In genomic region chr6:41078539-41079303, GRCm38 (mm10) we compare ENCODE assay signal across 20 mouse cellular contexts. TPM values are rescaled to one million over a fixed set of nuclear protein-coding genes. Genes with fewer than 3 reads are reported as not detected.
A peak's percentile ranks its signal among the peaks of the same experiment; 100 is the strongest.
DNase-seq lines count a peak whose midpoint lies in the region; ATAC-seq and TF ChIP-seq lines count a peak whose summit lies in the region.
"Had no signal": no experiment of that assay in that cellular context is flagged by ENCODE, and none has a peak within 500 bp of the region (broad histone marks: within the 10 kb centered on the region; RNA-seq: fewer than 3 reads in every experiment).

No protein-coding gene starts in this region.

- H3K4me3 ChIP-seq in CH12.LX (replicated peaks in 1 of 3; ENCODE audit: low read depth in 2 of 3, low read length in 2 of 3, poor library complexity in 1 of 3) = no peak overlapping the region
- H3K4me3 ChIP-seq in midbrain, embryonic 15.5 days = no peak overlapping the region
- no peak overlapping the region for H3K4me3 ChIP-seq in kidney, embryonic 15.5 days (replicated peaks)
- H3K4me3 ChIP-seq: embryonic facial prominence, embryonic 15.5 days; heart, embryonic 10.5 days had no signal

- H3K9me3 ChIP-seq in CH12.LX (replicated peaks; ENCODE audit: low read length) = no peaks in the 10 kb centered on the region
- no peaks in the 10 kb centered on the region for H3K9me3 ChIP-seq in midbrain, embryonic 15.5 days
- no peaks in the 10 kb centered on the region for H3K9me3 ChIP-seq in kidney, embryonic 15.5 days (replicated peaks)
- H3K9me3 ChIP-seq: embryonic facial prominence, embryonic 15.5 days; G1E; heart, embryonic 10.5 days had no signal

- peaks cover 0 to 15% of the 10 kb centered on the region in 2 experiments; a peak in 1 of 4 replicates for H3K4me1 ChIP-seq in CH12.LX (ENCODE audit: control insufficient read depth in 1 of 2, insufficient read depth in 2 of 2)
- H3K4me1 ChIP-seq in midbrain, embryonic 15.5 days = 0 out of 2 replicates have a peak, but pooled peaks cover 7% of the 10 kb centered on the region
- H3K4me1 ChIP-seq in kidney, embryonic 15.5 days = no peaks in the 10 kb centered on the region
- H3K4me1 ChIP-seq: embryonic facial prominence, embryonic 15.5 days; heart, embryonic 10.5 days had no signal

- H3K9ac ChIP-seq in CH12.LX (ENCODE audit: insufficient read depth, low read depth) = no peak overlapping the region
- no peak overlapping the region for H3K9ac ChIP-seq in midbrain, embryonic 15.5 days
- no peak overlapping the region for H3K9ac ChIP-seq in kidney, embryonic 15.5 days
- H3K9ac ChIP-seq: embryonic facial prominence, embryonic 15.5 days had no signal

- no peak for DNase-seq in frontal cortex, postnatal 14 days (ENCODE audit: low spot score in 2 of 2)
- peak; percentile 5 for DNase-seq in CH12.LX (ENCODE audit: extremely low read depth)
- peak; percentile 36 for DNase-seq in embryo, embryonic 10.5 days (ENCODE audit: low spot score)
- no peak for DNase-seq in adrenal gland, postnatal 36 days
- DNase-seq: adrenal gland, postnatal 10 days; gastrocnemius, postnatal 25 days; heart, postnatal 14 days; kidney, postnatal 14 days; layer of hippocampus, adult 9-11 months; lung, postnatal 36 days; right cerebral cortex, postnatal 14 days had no signal

- 38% methylated on average over 3 of the region's 3 CpGs for WGBS in midbrain, embryonic 15.5 days
- 71% methylated on average over 3 of the region's 3 CpGs for WGBS in kidney, embryonic 15.5 days

- no peak for TF ChIP-seq EP300 in CH12.LX (IDR thresholded peaks at IDR 0.05; ENCODE audit: low read length)

- in situ Hi-C loops in CH12.LX (cut with MboI; ENCODE audit: low pct_ligation_motif_present, low pct_unique_long_range_greater_than_20kb, low sequenced_read_pairs) = no loop called here

- TF ChIP-seq POLR2A in CH12.LX (IDR thresholded peaks at IDR 0.05; ENCODE audit: low read depth, low read length) = no peak

- H3K79me2 ChIP-seq in CH12.LX (replicated peaks; ENCODE audit: control insufficient read depth, extremely low read depth, insufficient read depth, poor library complexity, severe bottlenecking) = no peaks in the 10 kb centered on the region

- TF ChIP-seq CTCF in CH12.LX (conservative IDR thresholded peaks at IDR 0.05 in 1 of 2, IDR thresholded peaks at IDR 0.05 in 1 of 2; ENCODE audit: low read depth in 2 of 2, low read length in 2 of 2) = no peak

- H3K36me3 ChIP-seq in CH12.LX (replicated peaks in 1 of 2; ENCODE audit: control insufficient read depth in 1 of 2, insufficient read depth in 1 of 2, low read length in 1 of 2) = no peaks in the 10 kb centered on the region
- no peaks in the 10 kb centered on the region for H3K36me3 ChIP-seq in midbrain, embryonic 15.5 days (replicated peaks)
- no peaks in the 10 kb centered on the region for H3K36me3 ChIP-seq in kidney, embryonic 15.5 days
- H3K36me3 ChIP-seq: embryonic facial prominence, embryonic 15.5 days; G1E; heart, embryonic 10.5 days had no signal

- dilution Hi-C loops in CH12.LX (cut with MboI; ENCODE audit: extremely low pct_ligation_motif_present, extremely low pct_unique_long_range_greater_than_20kb, low sequenced_read_pairs) = no loop called here

- no peaks in the 10 kb centered on the region for H3K27me3 ChIP-seq in CH12.LX (replicated peaks)
- H3K27me3 ChIP-seq in midbrain, embryonic 15.5 days (replicated peaks) = no peaks in the 10 kb centered on the region
- no peaks in the 10 kb centered on the region for H3K27me3 ChIP-seq in kidney, embryonic 15.5 days
- H3K27me3 ChIP-seq: embryonic facial prominence, embryonic 15.5 days had no signal

- H3K4me2 ChIP-seq in CH12.LX (ENCODE audit: insufficient read depth, low read depth, poor library complexity, severe bottlenecking) = no peak overlapping the region
- H3K4me2 ChIP-seq in midbrain, embryonic 15.5 days = no peak overlapping the region
- no peak overlapping the region for H3K4me2 ChIP-seq in kidney, embryonic 15.5 days
- H3K4me2 ChIP-seq: embryonic facial prominence, embryonic 15.5 days had no signal

- H3K27ac ChIP-seq in CH12.LX (ENCODE audit: insufficient read depth, low read depth) = no peak overlapping the region
- no peak overlapping the region for H3K27ac ChIP-seq in midbrain, embryonic 15.5 days
- no peak overlapping the region for H3K27ac ChIP-seq in kidney, embryonic 15.5 days
- H3K27ac ChIP-seq: embryonic facial prominence, embryonic 15.5 days; heart, embryonic 10.5 days had no signal

- ATAC-seq in frontal cortex, adult (ENCODE audit: low TSS enrichment) = peak; percentile 90
- peak; percentile 65; the same call in 1 of the 2 replicates for ATAC-seq in midbrain, embryonic 15.5 days (replicated peaks)
- ATAC-seq in kidney, embryonic 15.5 days (replicated peaks; ENCODE audit: low FRiP score) = no peak
- ATAC-seq: intestine, postnatal 0 days had no signal

- TF ChIP-seq RAD21 in CH12.LX (IDR thresholded peaks at IDR 0.05; ENCODE audit: low read depth, low read length) = no peak

TF ChIP-seq in CH12.LX, 34 proteins besides CTCF, POLR2A, EP300 and RAD21:
- TF ChIP-seq MXI1 (IDR thresholded peaks at IDR 0.05; ENCODE audit: low read depth, low read length) (no peak), CHD1 (IDR thresholded peaks at IDR 0.05; ENCODE audit: low read depth, low read length) (no peak), MEF2A (IDR thresholded peaks at IDR 0.05; ENCODE audit: borderline replicate concordance, low read depth, low read length) (no peak), KAT2A (IDR thresholded peaks at IDR 0.05; ENCODE audit: insufficient replicate concordance, low read length) (no peak), NRF1 (IDR thresholded peaks at IDR 0.05; ENCODE audit: low read depth, low read length) (no peak), ZNF384 (IDR thresholded peaks at IDR 0.05; ENCODE audit: low read depth, low read length) (no peak), BHLHE40 (IDR thresholded peaks at IDR 0.05; ENCODE audit: low read depth, low read length) (no peak)
TF ChIP-seq in CH12.LX: peak in this region for 0.

RNA-seq across cellular contexts. Expression of gene 2210010C04Rik, which starts 43.4 kb away (rescaled TPM):
- not detected in 2 replicates for total RNA-seq in CH12.LX (2012; rRNA removed)
- total RNA-seq in CH12.LX (2014; rRNA removed) = not detected in 2 replicates
- not detected in 2 replicates for polyA plus RNA-seq in CH12.LX (2012; ENCODE audit: insufficient read length, low read depth)
- polyA plus RNA-seq in midbrain, embryonic 15.5 days (2015; fragmentation: Nextera tagmentation; extraction: Ambion mirVana) = not detected in 2 replicates
- not detected in 2 replicates for polyA plus RNA-seq in kidney, embryonic 15.5 days (2015; fragmentation: Nextera tagmentation; extraction: Ambion mirVana)
- total RNA-seq in adrenal gland, postnatal 36 days (2021) = not detected
- total RNA-seq: adrenal gland, postnatal 10 days; G1E; gastrocnemius, postnatal 25 days; heart, postnatal 14 days; left cerebral cortex, postnatal 10 days; monocyte, adult 5-6 weeks had no signal
- polyA plus RNA-seq: embryonic facial prominence, embryonic 15.5 days; G1E; heart, embryonic 10.5 days had no signal

Comparison
In these comparisons a context has a peak if more than half of its experiments do, and no peak if none do; other contexts are left out.
1. DNase-seq: peak in CH12.LX (single experiment) and embryo, embryonic 10.5 days (single experiment); none in frontal cortex, postnatal 14 days (0 of 2) and adrenal gland, postnatal 36 days (0 of 2).